Mouse (Mus musculus) embryonic facial prominence, embryonic 14.5 days (tissue): ENCODE data around the gene Slc26a6. TPM values are rescaled to one million over a fixed set of nuclear protein-coding genes. Genes with fewer than 3 reads are reported as not detected.

Source experiments
- ATAC-seq: fragments of 200-750 bp; cut with Nextera tagmentation; 2 replicates; pipeline ENCODE4 v1.8.0; 2017; ENCODE audit warnings: low read depth, moderate number of reproducible peaks, moderate TSS enrichment
- DNase-seq: peaks from one replicate; pipeline ENCODE4 v3.0.0-alpha.2; 2015; ENCODE audit warnings: low spot score
- H3K27ac ChIP-seq: fragments of 300-500 bp; sonication (generic); replicated peaks from 2 replicates; pipeline ENCODE4 v1.5.1; 2014; ENCODE audit warnings: low read depth, mild to moderate bottlenecking, low read length, moderate library complexity
- H3K27me3 ChIP-seq: fragments of 300-500 bp; sonication (generic); replicated peaks from 2 replicates; pipeline ENCODE4 v1.6.1; 2014; ENCODE audit warnings: low read length; ENCODE audit not compliant: control insufficient read depth, insufficient read depth
- H3K36me3 ChIP-seq: fragments of 300-500 bp; sonication (generic); 2 replicates; pipeline ENCODE4 v1.6.1; 2014; ENCODE audit warnings: low read length, mixed read lengths; ENCODE audit not compliant: control insufficient read depth, insufficient read depth
- H3K4me1 ChIP-seq: fragments of 300-500 bp; sonication (generic); 2 replicates; pipeline ENCODE4 v1.6.1; 2014; ENCODE audit warnings: antibody characterized with exemption, low read length; ENCODE audit not compliant: control insufficient read depth, insufficient read depth
- H3K4me2 ChIP-seq: fragments of 300-500 bp; sonication (generic); 2 replicates; pipeline ENCODE4 v1.6.1; 2014; ENCODE audit warnings: low read depth, mild to moderate bottlenecking, low read length, moderate library complexity, mixed read lengths
- H3K4me3 ChIP-seq: fragments of 300-500 bp; sonication (generic); 2 replicates; pipeline ENCODE4 v1.5.1; 2014; ENCODE audit warnings: low read depth, mild to moderate bottlenecking, low read length
- H3K9ac ChIP-seq: fragments of 300-500 bp; sonication (generic); 2 replicates; pipeline ENCODE4 v1.6.1; 2014; ENCODE audit warnings: low read depth, mild to moderate bottlenecking, low read length, moderate library complexity, mixed read lengths
- H3K9me3 ChIP-seq: fragments of 300-500 bp; sonication (generic); 2 replicates; pipeline ENCODE4 v1.6.1; 2016; ENCODE audit warnings: low read length; ENCODE audit not compliant: control insufficient read depth
- WGBS: fragments of 180-500 bp; shearing (Covaris S2); extraction: QIAGEN DNeasy Blood & Tissue Kit; methylation state at CpG from one replicate; pipeline ENCODE4 v1.1.7; 2014; 5-methylcytosine and 5-hydroxymethylcytosine counted together
- polyA plus RNA-seq: library from polyadenylated mRNA; unstranded; fragments of >200 nt; fragmentation: Nextera tagmentation; extraction: Ambion mirVana; gene quantifications from 2 replicates; pipeline ENCODE4 v1.2.1, GENCODE M21; 2014

The Slc26a6 gene
- polyA plus RNA-seq, 1 experiment from 2014 or later: 14.3 TPM

- WGBS: 14% methylated on average over 3 of the region's 3 CpGs
- no peaks in the 10 kb centered on the region for H3K9me3 ChIP-seq
- no peak overlapping the region for H3K9ac ChIP-seq
- H3K4me2 ChIP-seq: peak overlapping the region; percentile 27; the same call in 1 of the 2 replicates
- H3K27me3 ChIP-seq: no peaks in the 10 kb centered on the region
- DNase-seq (no peak), ATAC-seq (no peak)
- H3K4me1 ChIP-seq: 0 out of 2 replicates have a peak, but pooled peaks cover 3% of the 10 kb centered on the region
- H3K36me3 ChIP-seq: peaks cover 29% of the 10 kb centered on the region
- H3K4me3 ChIP-seq: peak overlapping the region; percentile 84; the same call in 1 of the 2 replicates
- no peak overlapping the region for H3K27ac ChIP-seq
These were observed 82.9 kb downstream of the Slc26a6 start for GRCm38 (mm10) chr9:108935991-108936390.

DNA sequence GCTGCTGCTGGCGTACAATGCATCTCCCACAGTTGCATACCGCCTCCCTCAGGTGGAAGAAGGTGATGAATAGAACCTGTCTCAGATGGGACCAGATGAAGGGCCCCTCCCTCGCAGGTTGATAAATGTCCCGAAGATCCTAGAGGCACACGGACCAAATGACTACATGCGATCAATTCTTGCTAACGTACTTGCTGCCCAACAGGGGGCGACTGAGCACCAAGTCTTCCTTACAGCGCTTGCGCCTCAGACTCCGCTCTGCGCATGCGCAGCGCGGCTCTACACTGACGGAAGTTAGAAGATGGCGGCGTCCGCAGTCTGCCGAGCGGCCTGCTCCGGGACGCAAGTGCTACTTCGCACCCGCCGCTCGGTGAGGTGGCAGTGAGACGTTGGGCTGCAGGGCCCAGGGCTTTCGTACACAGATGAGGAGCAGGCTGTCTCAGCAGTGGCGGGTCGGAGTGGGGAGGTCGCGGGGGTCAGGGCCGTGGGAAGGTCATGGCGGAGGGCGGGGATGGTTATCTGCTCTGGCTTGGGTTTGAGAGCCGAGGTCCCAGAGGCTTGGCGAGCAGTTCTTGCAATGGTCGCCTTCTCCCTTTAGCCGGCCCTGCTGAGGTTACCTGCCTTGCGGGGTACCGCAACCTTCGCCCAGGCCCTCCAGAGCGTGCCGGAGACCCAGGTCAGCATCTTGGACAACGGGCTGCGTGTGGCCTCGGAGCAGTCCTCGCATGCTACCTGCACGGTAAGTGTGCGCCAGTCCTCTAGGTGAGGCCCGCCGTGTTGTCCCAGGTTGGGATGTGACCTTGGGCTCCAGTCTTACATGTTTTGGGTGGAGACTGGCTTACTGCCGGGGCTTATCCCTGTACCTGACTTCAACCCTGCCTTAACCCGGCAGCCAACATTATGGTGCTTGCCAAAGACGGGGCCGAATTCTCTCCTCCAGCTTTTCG, 83.6 kb downstream of the Slc26a6 start, which contains the start of gene Uqcrc1:
Gene Uqcrc1 (plus strand): TSS at position 216 of the 947 bp plus-strand sequence.
- Histone ChIP-seq H3K4me3 (peak within 1 kb of the TSS; percentile 84), H3K4me1 (0 out of 2 replicates have a peak, but pooled peaks cover 3% of the 10 kb centered on the region), H3K9me3 (no peaks in the 10 kb centered on the region), H3K27me3 (no peaks in the 10 kb centered on the region), H3K9ac (peak within 1 kb of the TSS; percentile 86), H3K4me2 (peak within 1 kb of the TSS; percentile 75), H3K36me3 (peaks cover 36% of the 10 kb centered on the region), H3K27ac (peak within 1 kb of the TSS; percentile 9; the same call in 1 of the 2 replicates)
- ATAC-seq: peak; percentile 89
- peak; percentile 99 for DNase-seq
- WGBS: under 1% methylated on average over 49 of the region's 58 CpGs

GRCm38 (mm10) chr9:108945111-108945510, 92.0 kb downstream of the Slc26a6 start:
- ATAC-seq: no peak
- no peak overlapping the region for H3K4me2 ChIP-seq
- no peaks in the 10 kb centered on the region for H3K9me3 ChIP-seq
- H3K27me3 ChIP-seq: no peaks in the 10 kb centered on the region
- H3K27ac ChIP-seq: no peak overlapping the region
- H3K9ac ChIP-seq: no peak overlapping the region
- WGBS: 84% methylated on average over 9 of the region's 9 CpGs
- H3K36me3 ChIP-seq: peaks cover 93% of the 10 kb centered on the region
- no peak overlapping the region for H3K4me3 ChIP-seq
- no peak for DNase-seq
- H3K4me1 ChIP-seq: peaks cover 23% of the 10 kb centered on the region

DNA sequence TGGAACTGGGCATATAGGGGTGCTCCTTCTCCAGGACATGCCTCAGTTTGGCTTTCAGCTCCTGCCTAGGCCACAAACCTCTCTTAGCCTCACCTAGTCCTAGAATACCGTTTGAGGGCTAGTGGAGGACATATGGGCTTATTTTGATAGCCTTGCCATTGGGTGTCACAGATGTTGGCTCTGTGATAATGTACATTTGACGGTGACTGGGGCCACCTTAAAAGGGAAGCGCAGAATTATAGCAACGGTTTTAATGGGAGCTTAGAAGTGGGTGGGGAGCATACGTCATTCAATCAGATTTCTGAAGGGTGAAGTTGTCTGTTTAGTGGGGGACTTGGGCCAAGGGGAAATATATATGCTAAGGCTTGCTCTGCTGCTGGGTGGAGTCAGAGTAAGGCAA, 92.5 kb downstream of the Slc26a6 start:
- H3K27me3 ChIP-seq: no peaks in the 10 kb centered on the region
- peaks cover 26% of the 10 kb centered on the region for H3K4me1 ChIP-seq
- no peak overlapping the region for H3K9ac ChIP-seq
- H3K27ac ChIP-seq: no peak overlapping the region
- ATAC-seq (no peak), DNase-seq (no peak)
- H3K36me3 ChIP-seq: peaks cover 93% of the 10 kb centered on the region
- no peak overlapping the region for H3K4me3 ChIP-seq
- WGBS: 83% methylated on average over 5 of the region's 5 CpGs
- H3K9me3 ChIP-seq: no peaks in the 10 kb centered on the region
- no peak overlapping the region for H3K4me2 ChIP-seq

- Histone ChIP-seq H3K9me3 (no peaks in the 10 kb centered on the region), H3K4me3 (no peak overlapping the region), H3K9ac (no peak overlapping the region; the same call in 1 of the 2 replicates), H3K4me2 (peak overlapping the region; percentile 20; the same call in 1 of the 2 replicates), H3K4me1 (peaks cover 34% of the 10 kb centered on the region), H3K36me3 (peaks cover 60% of the 10 kb centered on the region), H3K27ac (peak overlapping the region; percentile 94), H3K27me3 (peaks cover 2% of the 10 kb centered on the region; the same call in 1 of the 2 replicates)
- 26% methylated on average over 12 of the region's 13 CpGs for WGBS
- peak; percentile 90 for DNase-seq
- peak; percentile 90 for ATAC-seq
These were observed 96.3 kb downstream of the Slc26a6 start for GRCm38 (mm10) chr9:108949231-108949966.

- Histone ChIP-seq H3K9me3 (no peaks in the 10 kb centered on the region), H3K27me3 (peaks cover 4% of the 10 kb centered on the region; the same call in 1 of the 2 replicates), H3K9ac (peak overlapping the region; percentile 30; the same call in 1 of the 2 replicates), H3K4me1 (peaks cover 34% of the 10 kb centered on the region), H3K4me2 (no peak overlapping the region), H3K4me3 (no peak overlapping the region), H3K27ac (peak overlapping the region; percentile 94), H3K36me3 (peaks cover 53% of the 10 kb centered on the region)
- DNase-seq: no peak
- ATAC-seq: no peak; the same call in 1 of the 2 replicates
- 70% methylated on average over 9 of the region's 9 CpGs for WGBS
These were observed 97.1 kb downstream of the Slc26a6 start for GRCm38 (mm10) chr9:108949967-108950728.

GRCm38 (mm10) chr9:108953081-108953636, 100.1 kb downstream of the Slc26a6 start, which contains the start of gene Col7a1:
Gene Col7a1 (plus strand): TSS chr9:108953586.
- no peak for ATAC-seq
- Histone ChIP-seq H3K27me3 (peaks cover 4% of the 10 kb centered on the region; the same call in 1 of the 2 replicates), H3K4me2 (peak within 1 kb of the TSS; percentile 50), H3K4me3 (peak within 1 kb of the TSS; percentile 36), H3K9me3 (no peaks in the 10 kb centered on the region), H3K4me1 (peaks cover 31% of the 10 kb centered on the region), H3K36me3 (peaks cover 22% of the 10 kb centered on the region), H3K27ac (no peak within 1 kb of the TSS; the same call in 1 of the 2 replicates), H3K9ac (peak within 1 kb of the TSS; percentile 55)
- 12% methylated on average over 14 of the region's 15 CpGs for WGBS
- DNase-seq: no peak
